Mouse (Mus musculus): ENCODE measurements at regions not wholly inside any gene's neighbourhood (a gene's known extent, or its start where the extent isn't known, plus 50 kb on each side); places are given as distances from the start of the nearest gene placed in this dataset.

GRCm38 (mm10) chr10:83819266-83819949, 96.7 kb downstream of the 1500009L16Rik start:
- peak; percentile 95 for ATAC-seq (replicated peaks; ENCODE audit: poor library complexity)

- ATAC-seq (replicated peaks; ENCODE audit: poor library complexity), result no peak
Observed at GRCm38 (mm10) chr10:83819950-83820275, 97.2 kb downstream of the 1500009L16Rik start.

GRCm38 (mm10) chr10:83821089-83821488, 98.4 kb downstream of the 1500009L16Rik start:
- no peak for ATAC-seq (replicated peaks; ENCODE audit: poor library complexity)

DNA sequence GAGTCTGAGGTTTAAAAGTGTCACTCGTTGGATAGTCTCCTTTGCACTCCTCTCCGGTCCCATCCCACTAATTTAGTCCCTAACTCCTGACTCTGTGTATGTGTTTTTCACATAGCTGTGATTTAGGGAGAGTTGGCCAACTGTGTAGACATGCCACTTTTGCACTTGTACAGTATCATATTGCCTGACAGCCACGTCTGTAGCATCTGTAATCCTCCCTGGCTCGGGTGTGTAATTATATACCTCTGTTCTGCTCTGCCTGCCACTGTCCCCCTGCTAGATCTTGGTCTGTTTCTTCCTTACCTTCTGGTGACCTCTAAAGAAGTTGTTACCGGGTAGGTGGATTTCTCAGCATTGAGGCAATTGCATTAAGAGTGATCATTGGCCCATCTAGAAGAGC, 103.4 kb downstream of the 1500009L16Rik start:
- no peak for ATAC-seq (replicated peaks; ENCODE audit: poor library complexity)

- no peak for ATAC-seq (replicated peaks; ENCODE audit: poor library complexity)
Observed at GRCm38 (mm10) chr10:83836351-83836750, 113.7 kb downstream of the 1500009L16Rik start.

- ATAC-seq (replicated peaks; ENCODE audit: poor library complexity), result no peak
Observed at GRCm38 (mm10) chr10:83840226-83840625, 117.6 kb downstream of the 1500009L16Rik start.

GRCm38 (mm10) chr10:83850881-83851280, 128.2 kb downstream of the 1500009L16Rik start:
- no peak for ATAC-seq (replicated peaks; ENCODE audit: poor library complexity)

DNA sequence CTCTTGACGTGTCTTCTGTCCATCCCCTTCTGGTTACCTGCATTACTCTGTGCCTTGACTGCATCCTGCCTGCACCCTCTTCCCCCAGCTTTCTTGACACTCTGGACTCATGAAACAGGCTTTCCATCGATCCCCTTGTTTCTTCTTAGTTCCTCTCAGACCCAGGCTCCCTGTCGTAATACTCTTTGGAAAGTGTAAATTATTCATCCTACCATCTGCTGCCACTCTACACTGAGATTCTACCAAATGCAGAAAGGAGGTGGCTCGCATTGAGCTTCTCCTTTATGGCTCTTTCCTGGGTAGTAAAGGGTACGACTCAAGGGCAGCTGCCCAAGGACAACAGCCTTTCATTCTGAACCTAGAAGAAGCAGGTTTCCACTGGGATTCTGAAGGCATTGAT, 129.5 kb downstream of the 1500009L16Rik start:
- ATAC-seq (replicated peaks; ENCODE audit: poor library complexity), result no peak

DNA sequence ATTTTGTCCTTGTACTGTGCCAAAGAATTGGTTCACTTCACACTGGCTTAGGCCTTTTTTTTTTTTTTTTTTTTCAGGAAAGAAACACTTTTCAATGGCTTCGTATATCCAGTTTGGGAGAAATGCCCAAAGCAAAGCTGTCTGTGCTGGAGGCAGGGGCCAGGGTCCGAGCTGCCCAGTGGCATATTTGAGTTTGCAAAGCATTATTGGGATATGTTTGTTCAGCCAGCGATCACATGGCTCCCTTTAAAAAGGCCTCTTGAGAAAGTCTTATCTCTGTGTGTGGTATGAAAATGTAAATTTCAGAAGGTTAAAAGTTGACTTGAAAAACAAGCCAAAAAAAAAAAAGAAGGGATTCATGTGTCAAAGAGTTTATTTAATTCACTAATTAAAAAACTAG, 130.1 kb downstream of the 1500009L16Rik start:
- ATAC-seq (replicated peaks; ENCODE audit: poor library complexity), result no peak

GRCm38 (mm10) chr10:83857794-83858442, 135.3 kb downstream of the 1500009L16Rik start:
- ATAC-seq (replicated peaks; ENCODE audit: poor library complexity), result peak; percentile 83

DNA sequence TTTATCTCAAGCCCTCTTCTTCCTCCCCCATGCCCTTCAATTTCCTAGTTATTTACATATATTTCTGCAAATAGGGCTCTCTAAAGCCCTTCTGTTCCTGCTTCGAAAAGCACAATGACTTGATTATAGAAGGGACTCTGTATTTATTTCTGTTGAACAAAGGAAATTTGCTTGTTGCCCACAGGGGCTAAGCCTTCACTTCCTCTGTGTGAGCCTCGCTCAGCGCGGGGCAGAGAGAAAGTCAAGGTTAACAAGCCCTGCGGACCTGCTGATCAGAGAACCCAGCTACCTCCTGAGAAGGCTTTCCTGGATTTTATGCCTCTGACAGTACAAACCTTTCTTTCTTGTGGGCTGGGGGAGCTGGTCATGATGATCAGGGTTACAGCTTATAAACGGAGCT, 136.0 kb downstream of the 1500009L16Rik start:
- ATAC-seq (replicated peaks; ENCODE audit: poor library complexity), result no peak

- no peak for ATAC-seq (replicated peaks; ENCODE audit: poor library complexity)
Observed at GRCm38 (mm10) chr10:83859633-83860032, 137.0 kb downstream of the 1500009L16Rik start.

- no peak for ATAC-seq (replicated peaks; ENCODE audit: poor library complexity)
Observed at GRCm38 (mm10) chr10:83861574-83862190, 139.0 kb downstream of the 1500009L16Rik start.

DNA sequence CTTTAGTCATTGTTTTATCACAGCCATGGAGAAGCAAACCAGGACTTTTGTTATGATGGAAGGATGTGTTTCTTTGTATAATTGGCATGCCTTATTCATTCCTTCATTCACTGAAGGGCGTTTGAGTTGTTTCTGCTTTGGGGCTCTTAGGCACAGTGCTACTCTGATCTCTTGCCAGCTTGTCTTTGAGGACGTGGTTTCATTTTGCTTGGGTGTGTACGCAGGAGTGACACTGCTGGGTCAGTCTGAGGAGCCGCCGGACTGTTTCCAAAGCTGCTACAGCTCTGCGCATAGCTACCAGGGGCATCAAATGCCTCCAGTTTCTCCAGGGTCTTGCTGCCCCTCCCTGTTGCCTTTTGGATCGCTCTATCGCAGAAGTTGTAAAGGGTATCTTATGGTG, 141.9 kb downstream of the 1500009L16Rik start:
- ATAC-seq (replicated peaks; ENCODE audit: poor library complexity), result no peak

- ATAC-seq (replicated peaks; ENCODE audit: poor library complexity), result no peak
Observed at GRCm38 (mm10) chr10:83865929-83866328, 143.3 kb downstream of the 1500009L16Rik start.

DNA sequence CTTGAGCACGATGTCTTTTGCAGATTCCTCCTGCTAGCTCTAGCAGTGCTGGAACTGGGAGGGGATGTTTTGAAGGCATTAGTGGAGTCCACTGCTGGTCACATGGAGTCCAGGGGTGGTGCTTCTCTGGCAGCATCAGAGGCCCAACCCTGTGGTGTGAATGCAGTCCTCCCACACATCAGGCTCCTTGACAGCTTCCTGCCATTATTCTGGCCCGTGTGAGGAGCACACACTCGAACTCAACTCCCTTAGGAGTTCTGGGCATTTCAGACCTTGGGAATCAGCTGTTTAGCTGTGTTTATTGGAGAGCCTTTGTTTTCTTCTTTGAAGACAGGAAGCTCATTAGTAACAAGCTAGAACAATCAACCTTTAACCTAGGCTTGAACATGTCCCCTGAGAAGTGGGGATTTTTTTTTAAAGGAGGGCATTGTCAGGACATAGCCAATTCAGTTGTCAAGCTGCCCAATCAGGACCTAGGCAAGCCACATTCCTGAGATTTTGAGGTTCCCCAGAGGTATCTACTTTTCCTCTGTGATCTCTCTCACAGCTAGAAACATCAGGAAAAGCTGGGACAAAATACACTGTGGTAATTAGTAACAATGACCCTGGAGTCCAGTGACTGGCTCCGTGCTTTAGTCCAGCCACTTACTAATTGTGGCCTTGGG, 149.2 kb downstream of the 1500009L16Rik start:
- no peak for ATAC-seq (replicated peaks; ENCODE audit: poor library complexity)

- ATAC-seq (replicated peaks; ENCODE audit: poor library complexity), result no peak
Observed at GRCm38 (mm10) chr10:83878745-83879144, 156.1 kb downstream of the 1500009L16Rik start.

GRCm38 (mm10) chr10:83882119-83882890, 159.6 kb downstream of the 1500009L16Rik start:
- ATAC-seq (replicated peaks; ENCODE audit: poor library complexity), result no peak

DNA sequence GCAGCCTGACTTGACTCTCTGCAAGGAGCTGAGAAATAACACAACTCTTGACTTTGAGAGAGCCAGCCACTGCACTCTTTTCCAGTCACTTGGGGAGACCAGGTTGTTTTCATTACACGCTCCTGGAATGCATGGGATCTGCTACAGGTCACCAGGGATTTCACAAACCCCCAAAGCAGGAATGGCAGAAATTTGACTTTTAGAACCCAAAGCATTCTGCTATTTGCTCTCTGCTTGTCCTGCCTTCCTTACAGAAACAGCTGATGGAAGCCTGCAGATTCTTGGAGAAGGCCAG, 160.2 kb downstream of the 1500009L16Rik start:
- no peak for ATAC-seq (replicated peaks; ENCODE audit: poor library complexity)

DNA sequence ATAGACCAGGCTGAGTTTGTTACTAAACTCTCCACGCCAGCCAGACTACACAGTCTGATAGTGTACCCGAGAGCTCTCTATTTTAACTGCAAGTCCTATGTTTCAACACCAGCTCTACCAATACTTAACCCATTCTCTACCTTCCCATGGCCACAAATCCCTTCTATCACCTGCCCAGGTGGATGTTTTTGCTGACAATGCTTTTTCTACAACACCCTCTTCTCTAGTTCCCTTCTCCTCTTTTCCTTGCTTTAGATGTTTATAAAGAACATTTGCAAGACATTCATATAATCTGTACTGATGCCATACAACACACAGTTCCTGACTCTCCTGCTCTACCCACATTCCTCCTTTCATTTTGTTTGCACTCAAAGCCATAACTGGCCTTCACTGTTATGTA, 161.9 kb downstream of the 1500009L16Rik start:
- ATAC-seq (replicated peaks; ENCODE audit: poor library complexity), result no peak

DNA sequence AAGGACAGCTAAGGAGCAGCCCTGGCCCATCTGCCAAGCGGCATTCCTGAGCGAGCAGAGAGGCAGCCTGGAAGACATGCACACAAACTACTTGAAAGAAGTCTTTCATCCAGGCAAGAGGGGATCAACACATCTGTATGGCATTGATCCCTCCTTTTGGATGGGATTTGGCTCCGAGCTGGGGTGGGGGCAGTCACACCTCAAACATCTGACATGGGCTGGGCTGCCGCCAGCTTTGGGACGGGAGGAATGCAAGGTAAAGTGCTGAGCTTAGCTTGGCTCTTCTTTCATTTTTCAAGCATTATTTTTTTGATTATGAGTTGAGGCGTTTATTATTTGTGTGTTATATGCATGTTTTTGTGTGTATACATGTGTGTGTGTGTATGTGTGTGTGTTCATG, 165.9 kb downstream of the 1500009L16Rik start:
- ATAC-seq (replicated peaks; ENCODE audit: poor library complexity), result no peak
